Mouse (Mus musculus) left cerebral cortex, postnatal 4 days (tissue): ENCODE results near the gene Synpo2l. TPM values are rescaled to one million over a fixed set of nuclear protein-coding genes. Genes with fewer than 3 reads are reported as not detected.
"Not testable (repeated sequence)": the region's sequence is repeated elsewhere in the genome, so short reads cannot be mapped to it uniquely, and the experiment has no call there.

Experiments
- DNase-seq: peaks from one replicate; pipeline ENCODE4 v3.0.0-alpha.2; 2022
- intact Hi-C: fragments of 180-260 bp; cut with DNase I; formaldehyde crosslinking; loops from one replicate; pipeline ENCODE4 v1.15.1; 2025
- total RNA-seq, 2 experiments: library from RNA; stranded (reverse); gene quantifications; 2 replicates each; pipeline ENCODE4 v1.2.3; 2021

Synpo2l gene
- total RNA-seq, 2 experiments from 2014 or later: 0.16 to 0.28 TPM

GRCm38 (mm10) chr14:20646381-20646780 is 21.8 kb downstream of the Synpo2l start:
- intact Hi-C loops: no loop called here
- DNase-seq: no peak

- intact Hi-C loops: no loop called here
- DNase-seq: no peak
Measured at GRCm38 (mm10) chr14:20645547-20645946, 22.6 kb downstream of the Synpo2l start.

GRCm38 (mm10) chr14:20641438-20641875 is 26.7 kb downstream of the Synpo2l start:
- no peak for DNase-seq
- intact Hi-C loops: no loop called here

- DNase-seq: peak; percentile 98
- intact Hi-C loops: no loop called here
Measured at GRCm38 (mm10) chr14:20640644-20641437, 27.3 kb downstream of the Synpo2l start, which contains the start of gene Usp54. TSS of gene Usp54 (minus strand) at chr14:20641063.

- intact Hi-C loops: no loop called here
Measured at GRCm38 (mm10) chr14:20639918-20640619, 28.1 kb downstream of the Synpo2l start.

GRCm38 (mm10) chr14:20638702-20639101 is 29.5 kb downstream of the Synpo2l start:
- intact Hi-C loops: no loop called here
- DNase-seq: no peak

More at GRCm38 (mm10) chr14:20639918-20640619, 28.1 kb downstream of the Synpo2l start:
- DNase-seq: no peak

GRCm38 (mm10) chr14:20637818-20638574 is 30.2 kb downstream of the Synpo2l start:
- no peak for DNase-seq
- intact Hi-C loops: no loop called here

- intact Hi-C loops, DNase-seq: not testable (repeated sequence)
Measured at GRCm38 (mm10) chr14:20636968-20637367, 31.2 kb downstream of the Synpo2l start.

GRCm38 (mm10) chr14:20635546-20635945 is 32.6 kb downstream of the Synpo2l start:
- no peak for DNase-seq
- intact Hi-C loops: no loop called here

GRCm38 (mm10) chr14:20631253-20631652 is 36.9 kb downstream of the Synpo2l start:
- no peak for DNase-seq
- intact Hi-C loops: no loop called here

GRCm38 (mm10) chr14:20626971-20627370 is 41.2 kb downstream of the Synpo2l start:
- DNase-seq: peak; percentile 11
- intact Hi-C loops: no loop called here

- intact Hi-C loops: no loop called here
- no peak for DNase-seq
Measured at GRCm38 (mm10) chr14:20626447-20626846, 41.7 kb downstream of the Synpo2l start.

- no peak for DNase-seq
- intact Hi-C loops: no loop called here
Measured at GRCm38 (mm10) chr14:20622907-20623306, 45.2 kb downstream of the Synpo2l start.

- no peak for DNase-seq
- intact Hi-C loops: no loop called here
Measured at GRCm38 (mm10) chr14:20622412-20622811, 45.7 kb downstream of the Synpo2l start.

GRCm38 (mm10) chr14:20621903-20622302 is 46.3 kb downstream of the Synpo2l start:
- intact Hi-C loops: no loop called here
- no peak for DNase-seq

- no peak for DNase-seq
- intact Hi-C loops: no loop called here
Measured at GRCm38 (mm10) chr14:20619131-20619530, 49.0 kb downstream of the Synpo2l start.

GRCm38 (mm10) chr14:20618211-20618610 is 49.9 kb downstream of the Synpo2l start:
- intact Hi-C loops: no loop called here
- DNase-seq: no peak

GRCm38 (mm10) chr14:20616421-20616820 is 51.7 kb downstream of the Synpo2l start:
- intact Hi-C loops: no loop called here
- DNase-seq: no peak

- no peak for DNase-seq
- intact Hi-C loops: no loop called here
Measured at GRCm38 (mm10) chr14:20615075-20615474, 53.1 kb downstream of the Synpo2l start.

- intact Hi-C loops: no loop called here
Measured at GRCm38 (mm10) chr14:20612820-20613219, 55.3 kb downstream of the Synpo2l start.

GRCm38 (mm10) chr14:20610146-20610545 is 58.0 kb downstream of the Synpo2l start:
- intact Hi-C loops: no loop called here
- DNase-seq: no peak

More at GRCm38 (mm10) chr14:20612820-20613219, 55.3 kb downstream of the Synpo2l start:
- no peak for DNase-seq
